Mouse (Mus musculus) left cerebral cortex, adult 8-10 months (tissue): ENCODE results near the gene Prkd2. TPM values are rescaled to one million over a fixed set of nuclear protein-coding genes. Genes with fewer than 3 reads are reported as not detected.

Experiments
- DNase-seq, 2 experiments: peaks; one replicate each; pipeline ENCODE4 v3.0.0; 2022; ENCODE audit warnings: low spot score in 2 of 2
- total RNA-seq, 4 experiments: library from RNA; stranded (reverse); gene quantifications; 2 replicates each; pipeline ENCODE4 v1.2.4; 2022

Prkd2 gene
- total RNA-seq, 4 experiments from 2014 or later: 4.2 to 6.8 (median 5.5) TPM

GRCm38 (mm10) chr7:16892352-16892730 lies 49.6 kb downstream of the Prkd2 start:
- DNase-seq: no peak

GRCm38 (mm10) chr7:16893612-16894011 lies 50.9 kb downstream of the Prkd2 start:
- DNase-seq: no peak

- DNase-seq: no peak
Observed at GRCm38 (mm10) chr7:16894279-16894678, 51.6 kb downstream of the Prkd2 start.

- DNase-seq: no peak
Observed at GRCm38 (mm10) chr7:16895000-16895399, 52.3 kb downstream of the Prkd2 start.

- DNase-seq: no peak
Observed at GRCm38 (mm10) chr7:16895511-16895910, 52.8 kb downstream of the Prkd2 start.

GRCm38 (mm10) chr7:16900526-16900925 lies 57.8 kb downstream of the Prkd2 start:
- DNase-seq: no peak

- DNase-seq: no peak
Observed at GRCm38 (mm10) chr7:16903439-16903955, 60.8 kb downstream of the Prkd2 start.

GRCm38 (mm10) chr7:16904120-16904675 lies 61.5 kb downstream of the Prkd2 start:
- no peak for DNase-seq

- DNase-seq: no peak
Observed at GRCm38 (mm10) chr7:16905491-16906021, 62.9 kb downstream of the Prkd2 start.

- DNase-seq: no peak
Observed at GRCm38 (mm10) chr7:16906281-16906680, 63.6 kb downstream of the Prkd2 start, which contains the start of gene Ptgir. Gene Ptgir (plus strand): TSS chr7:16906490.

- DNase-seq: no peak
Observed at GRCm38 (mm10) chr7:16906889-16907559, 64.3 kb downstream of the Prkd2 start.

GRCm38 (mm10) chr7:16907842-16908241 lies 65.1 kb downstream of the Prkd2 start:
- no peak for DNase-seq

- no peak for DNase-seq
Observed at GRCm38 (mm10) chr7:16908367-16908766, 65.7 kb downstream of the Prkd2 start.

- no peak for DNase-seq
Observed at GRCm38 (mm10) chr7:16908859-16909258, 66.2 kb downstream of the Prkd2 start.

- DNase-seq: no peak
Observed at GRCm38 (mm10) chr7:16909909-16910308, 67.2 kb downstream of the Prkd2 start.

- DNase-seq: no peak
Observed at GRCm38 (mm10) chr7:16911904-16912303, 69.2 kb downstream of the Prkd2 start.

- no peak for DNase-seq
Observed at GRCm38 (mm10) chr7:16912360-16912759, 69.7 kb downstream of the Prkd2 start.

GRCm38 (mm10) chr7:16913806-16914452 lies 71.2 kb downstream of the Prkd2 start:
- no peak for DNase-seq

- DNase-seq: no peak
Observed at GRCm38 (mm10) chr7:16914453-16915343, 72.0 kb downstream of the Prkd2 start.

GRCm38 (mm10) chr7:16915461-16916340 lies 73.0 kb downstream of the Prkd2 start:
- no peak for DNase-seq
